Mouse (Mus musculus) brain, adult 2 months (tissue): Measurements from ENCODE around the gene Ccdc187.

Experiments
- DNase-seq: peaks from one replicate; pipeline ENCODE4 v3.0.0; 2011; ENCODE audit warnings: low read depth, low spot score

The Ccdc187 gene

DNA sequence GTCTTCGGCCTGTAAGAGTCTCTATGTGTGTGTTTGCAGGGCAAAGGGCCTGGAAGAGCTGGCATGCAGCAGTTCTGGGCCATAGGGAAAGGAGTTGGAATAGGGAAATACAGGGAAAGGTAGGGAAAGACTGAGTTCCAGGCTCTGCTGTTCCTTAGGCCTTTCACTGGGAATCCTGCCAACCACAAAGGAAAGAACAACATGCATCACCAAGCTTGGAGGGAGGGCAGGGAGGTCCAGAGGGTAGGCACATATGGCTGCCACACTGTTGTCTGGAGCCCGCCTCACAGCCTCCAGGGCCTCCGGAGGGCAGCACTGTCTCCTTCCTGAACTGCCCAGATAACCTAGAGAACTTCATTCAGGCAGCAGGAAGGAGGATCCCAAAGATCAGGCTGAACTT lies 70.4 kb downstream of the Ccdc187 start:
- peak; percentile 86 for DNase-seq

DNA sequence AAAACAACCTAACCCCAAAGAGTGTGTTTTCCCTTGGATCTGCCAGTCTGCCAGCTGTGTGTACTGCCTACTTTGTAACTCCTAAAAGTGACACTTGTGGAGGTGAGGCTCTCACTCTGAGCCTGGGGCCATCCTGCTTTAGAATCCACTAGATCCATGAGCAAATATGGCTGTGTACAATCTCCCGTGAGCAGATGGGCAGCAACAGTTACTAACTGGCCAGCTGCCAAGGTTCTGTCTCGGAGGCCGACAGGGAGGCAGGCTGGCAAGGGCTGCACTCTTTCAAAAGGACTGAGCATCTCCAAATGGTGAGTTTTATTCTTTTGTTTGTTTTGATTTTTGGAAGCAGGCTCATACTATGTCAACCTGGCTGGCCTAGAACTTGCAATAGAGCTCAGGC lies 79.8 kb downstream of the Ccdc187 start:
- peak; percentile 92 for DNase-seq

- DNase-seq: no peak
These were observed 84.8 kb downstream of the Ccdc187 start for GRCm38 (mm10) chr2:26209566-26209965.

- peak; percentile 47 for DNase-seq
These were observed 86.1 kb downstream of the Ccdc187 start, which contains the start of gene Lhx3 for GRCm38 (mm10) chr2:26208126-26208789. Gene Lhx3, minus strand, starts transcription at chr2:26208289.

DNA sequence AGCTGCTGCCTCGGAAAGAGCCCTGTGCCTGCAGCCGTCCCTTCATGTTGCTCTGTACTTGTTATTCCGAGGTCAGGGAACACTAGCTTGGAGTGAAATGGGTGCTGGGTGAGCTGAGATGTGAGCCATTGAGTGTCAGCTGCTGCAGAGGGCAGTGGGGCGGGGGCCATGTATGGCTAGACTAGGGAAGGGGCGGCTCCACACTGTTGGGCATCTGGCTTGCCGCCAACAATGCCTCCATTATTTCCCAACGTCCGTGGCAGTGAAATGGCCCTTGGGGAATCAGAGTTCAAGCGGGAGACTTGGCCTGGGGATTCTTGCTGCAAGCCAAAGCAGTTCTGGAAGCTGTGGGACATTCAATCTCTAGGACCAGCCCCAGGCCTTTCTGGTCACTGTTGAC lies 86.8 kb downstream of the Ccdc187 start:
- no peak for DNase-seq

- DNase-seq: no peak
These were observed 88.6 kb downstream of the Ccdc187 start for GRCm38 (mm10) chr2:26205761-26206160.

GRCm38 (mm10) chr2:26205126-26205525 lies 89.2 kb downstream of the Ccdc187 start:
- no peak for DNase-seq

GRCm38 (mm10) chr2:26202849-26203475 lies 91.4 kb downstream of the Ccdc187 start:
- peak; percentile 49 for DNase-seq

DNA sequence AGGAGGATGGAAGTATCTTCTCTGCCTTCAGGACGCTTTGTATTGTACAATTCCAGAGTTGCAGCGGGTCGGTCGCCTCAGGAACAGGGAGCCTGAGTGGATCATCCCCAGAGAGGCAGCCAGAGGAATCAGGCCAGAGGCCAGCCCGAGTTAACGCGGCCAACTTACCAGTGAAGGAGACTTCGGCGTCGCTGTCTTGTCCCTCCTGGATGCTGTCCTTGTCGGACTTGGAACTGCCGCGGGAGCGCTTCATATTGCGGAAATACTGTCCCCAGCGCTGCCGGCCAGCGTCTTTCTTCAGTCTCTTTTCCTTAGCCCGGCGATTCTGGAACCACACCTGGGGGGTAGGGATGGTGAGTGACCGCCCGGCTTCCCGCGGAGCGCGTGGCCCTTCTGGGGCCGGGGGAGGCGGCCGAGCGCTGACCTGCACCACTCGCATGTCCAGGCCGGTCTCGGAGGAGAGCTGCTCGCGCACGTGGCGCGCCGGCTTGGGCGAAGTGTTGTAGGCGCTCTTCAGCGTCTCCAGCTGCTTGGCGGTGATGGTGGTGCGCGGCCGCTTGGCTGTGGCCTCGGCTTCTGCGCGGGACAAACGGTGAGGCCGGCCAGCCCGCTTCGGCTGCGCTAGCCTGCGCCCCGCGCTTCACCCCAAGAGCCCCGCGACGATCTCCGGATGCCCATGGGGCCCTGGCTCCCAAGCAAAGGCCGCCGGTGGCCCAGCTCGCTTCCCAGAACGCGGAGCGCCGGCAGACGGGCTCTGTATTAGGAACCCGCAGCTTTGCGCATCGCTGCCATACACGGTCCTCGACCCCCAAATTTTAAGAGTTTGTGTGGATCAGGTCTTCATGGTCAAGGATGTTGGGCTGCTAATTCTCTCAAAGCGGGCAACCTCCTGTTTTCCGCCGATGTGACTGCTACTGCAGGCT lies 92.2 kb downstream of the Ccdc187 start:
- peak; percentile 31 for DNase-seq

GRCm38 (mm10) chr2:26198488-26198887 lies 95.9 kb downstream of the Ccdc187 start:
- no peak for DNase-seq

GRCm38 (mm10) chr2:26194552-26195339 lies 99.6 kb downstream of the Ccdc187 start:
- DNase-seq: no peak
